Mouse (Mus musculus): ENCODE measurements around the gene Limd1.
"Not testable (repeated sequence)": the region's sequence is repeated elsewhere in the genome, so short reads cannot be mapped to it uniquely, and the experiment has no call there.

Gene Limd1

GRCm38 (mm10) chr9:123478586-123479195, at the start of gene Limd1:
Limd1 (plus strand) TSS chr9:123478706.
- DNase-seq = peak; percentile 48

GRCm38 (mm10) chr9:123429863-123430262, 48.6 kb upstream of the Limd1 start:
- DNase-seq = no peak

- DNase-seq = no peak
Observed at GRCm38 (mm10) chr9:123430973-123431372, 47.5 kb upstream of the Limd1 start.

- DNase-seq = peak; percentile 56
Observed at GRCm38 (mm10) chr9:123438223-123438622, 40.3 kb upstream of the Limd1 start.

GRCm38 (mm10) chr9:123440230-123441058, 38.1 kb upstream of the Limd1 start:
- no peak for DNase-seq

GRCm38 (mm10) chr9:123447101-123447500, 31.4 kb upstream of the Limd1 start:
- not testable (repeated sequence) for DNase-seq

- no peak for DNase-seq
Observed at GRCm38 (mm10) chr9:123448594-123448993, 29.9 kb upstream of the Limd1 start.

GRCm38 (mm10) chr9:123450174-123450573, 28.3 kb upstream of the Limd1 start:
- no peak for DNase-seq

GRCm38 (mm10) chr9:123451772-123452171, 26.7 kb upstream of the Limd1 start:
- no peak for DNase-seq

GRCm38 (mm10) chr9:123456634-123457602, 21.6 kb upstream of the Limd1 start:
- DNase-seq = no peak

- no peak for DNase-seq
Observed at GRCm38 (mm10) chr9:123457603-123458002, 20.9 kb upstream of the Limd1 start.

GRCm38 (mm10) chr9:123467141-123467620, 11.3 kb upstream of the Limd1 start:
- DNase-seq = no peak

- DNase-seq = no peak
Observed at GRCm38 (mm10) chr9:123468406-123469085, 10.0 kb upstream of the Limd1 start.

- DNase-seq = no peak
Observed at GRCm38 (mm10) chr9:123469087-123469486, 9.4 kb upstream of the Limd1 start.

- no peak for DNase-seq
Observed at GRCm38 (mm10) chr9:123473377-123473776, 5.1 kb upstream of the Limd1 start.

- DNase-seq = no peak
Observed at GRCm38 (mm10) chr9:123475569-123475968, 2.9 kb upstream of the Limd1 start.

GRCm38 (mm10) chr9:123478031-123478585, 398 bp upstream of the Limd1 start:
- DNase-seq = no peak

- no peak for DNase-seq
Observed at GRCm38 (mm10) chr9:123479196-123479669, 727 bp downstream of the Limd1 start.

GRCm38 (mm10) chr9:123479876-123480252, 1.4 kb downstream of the Limd1 start:
- DNase-seq = no peak

- no peak for DNase-seq
Observed at GRCm38 (mm10) chr9:123480253-123480921, 1.9 kb downstream of the Limd1 start.

- DNase-seq = no peak
Observed at GRCm38 (mm10) chr9:123481136-123481535, 2.6 kb downstream of the Limd1 start.
